Mouse (Mus musculus): ENCODE data around the gene Adamts16. TPM values are rescaled to one million over a fixed set of nuclear protein-coding genes. Genes with fewer than 3 reads are reported as not detected.

Gene Adamts16
- polyA plus RNA-seq, 1 experiment from 2014 or later = 1.7 TPM

DNA sequence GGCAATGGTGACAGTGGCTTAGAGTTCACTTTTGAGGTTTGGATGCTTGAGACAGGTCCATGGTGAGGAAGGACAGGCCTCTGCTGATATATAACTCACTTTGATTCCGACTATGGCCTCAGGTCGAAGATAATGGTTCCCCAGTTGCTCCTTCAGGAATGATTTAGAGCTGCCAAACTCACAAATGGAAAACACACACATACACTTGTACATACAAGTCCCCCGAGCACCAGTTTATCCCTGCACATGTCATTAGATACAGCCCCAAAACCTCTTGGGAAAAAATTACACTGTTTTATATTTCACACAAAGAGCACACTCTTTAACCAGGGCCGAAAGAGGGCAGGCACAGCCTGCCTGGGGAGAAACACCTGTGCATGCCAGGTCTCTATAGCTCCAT, 14.1 kb downstream of the Adamts16 start:
- H3K27me3 ChIP-seq (replicated peaks) = no peaks in the 10 kb centered on the region
- ATAC-seq = no peak
- H3K36me3 ChIP-seq = no peaks in the 10 kb centered on the region
- 74% methylated on average over 4 of the region's 4 CpGs for WGBS
- H3K4me1 ChIP-seq (replicated peaks) = no peaks in the 10 kb centered on the region
- H3K27ac ChIP-seq = no peak overlapping the region
- H3K4me2 ChIP-seq (replicated peaks) = no peak overlapping the region
- H3K9ac ChIP-seq = no peak overlapping the region
- no peak overlapping the region for H3K4me3 ChIP-seq (replicated peaks)
- H3K9me3 ChIP-seq = no peaks in the 10 kb centered on the region

GRCm38 (mm10) chr13:70825265-70825664, 16.3 kb downstream of the Adamts16 start:
- 30% methylated on average over 5 of the region's 5 CpGs for WGBS

DNA sequence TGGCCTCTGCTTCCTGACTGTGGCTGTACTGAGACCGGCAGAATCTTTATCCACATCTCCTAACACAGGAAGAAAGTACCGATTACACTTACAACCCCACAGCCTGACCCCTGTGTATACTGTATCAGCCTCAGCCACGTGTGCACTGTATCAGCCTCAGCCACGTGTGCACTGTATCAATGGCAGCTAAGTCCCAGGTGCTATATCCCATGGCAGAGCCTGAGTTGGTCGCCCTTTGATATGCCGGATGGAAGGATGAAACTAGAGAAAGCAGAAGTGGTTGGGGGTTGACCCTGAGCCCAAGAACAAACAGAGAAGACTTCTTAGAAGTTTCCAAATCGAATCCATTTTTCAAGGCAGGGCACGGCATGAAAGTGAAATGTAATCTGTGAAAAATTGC, 17.9 kb downstream of the Adamts16 start:
- 64% methylated on average over 8 of the region's 8 CpGs for WGBS
- Histone ChIP-seq H3K36me3 (no peaks in the 10 kb centered on the region), H3K9ac (no peak overlapping the region), H3K4me2 (replicated peaks) (no peak overlapping the region), H3K4me1 (replicated peaks) (no peaks in the 10 kb centered on the region), H3K27ac (no peak overlapping the region), H3K27me3 (replicated peaks) (no peaks in the 10 kb centered on the region), H3K4me3 (replicated peaks) (no peak overlapping the region), H3K9me3 (no peaks in the 10 kb centered on the region)
- no peak for ATAC-seq

More at GRCm38 (mm10) chr13:70825265-70825664, 16.3 kb downstream of the Adamts16 start:
- Histone ChIP-seq H3K4me3 (replicated peaks) (no peak overlapping the region), H3K9me3 (no peaks in the 10 kb centered on the region), H3K27me3 (replicated peaks) (no peaks in the 10 kb centered on the region), H3K4me2 (replicated peaks) (no peak overlapping the region), H3K4me1 (replicated peaks) (no peaks in the 10 kb centered on the region), H3K36me3 (no peaks in the 10 kb centered on the region), H3K9ac (no peak overlapping the region), H3K27ac (no peak overlapping the region)
- peak; percentile 69 for ATAC-seq

DNA sequence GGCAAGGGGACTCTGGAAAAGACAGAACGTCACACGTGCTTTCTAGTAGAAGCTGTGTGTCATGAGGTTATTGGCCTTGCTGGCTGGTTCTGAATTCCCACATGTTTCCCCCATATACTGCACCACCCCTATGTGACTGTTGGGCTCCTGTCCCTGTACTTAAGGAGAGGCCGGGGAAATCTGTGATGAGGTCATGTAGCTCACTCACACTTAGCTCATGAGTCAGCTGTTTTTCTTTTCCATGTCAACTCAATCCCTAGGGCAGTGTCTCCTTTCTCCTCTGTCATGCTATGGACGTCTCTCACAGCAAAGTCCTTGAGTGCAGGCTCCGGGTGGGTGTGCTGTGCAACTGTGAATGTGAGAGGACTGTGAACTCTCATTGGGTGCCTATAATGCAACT, 22.6 kb downstream of the Adamts16 start:
- WGBS = 76% methylated on average over 5 of the region's 5 CpGs
- Histone ChIP-seq H3K9me3 (no peaks in the 10 kb centered on the region), H3K4me2 (replicated peaks) (no peak overlapping the region), H3K27me3 (replicated peaks) (no peaks in the 10 kb centered on the region), H3K4me1 (replicated peaks) (no peaks in the 10 kb centered on the region), H3K4me3 (replicated peaks) (no peak overlapping the region), H3K9ac (no peak overlapping the region), H3K27ac (no peak overlapping the region), H3K36me3 (no peaks in the 10 kb centered on the region)
- no peak for ATAC-seq

DNA sequence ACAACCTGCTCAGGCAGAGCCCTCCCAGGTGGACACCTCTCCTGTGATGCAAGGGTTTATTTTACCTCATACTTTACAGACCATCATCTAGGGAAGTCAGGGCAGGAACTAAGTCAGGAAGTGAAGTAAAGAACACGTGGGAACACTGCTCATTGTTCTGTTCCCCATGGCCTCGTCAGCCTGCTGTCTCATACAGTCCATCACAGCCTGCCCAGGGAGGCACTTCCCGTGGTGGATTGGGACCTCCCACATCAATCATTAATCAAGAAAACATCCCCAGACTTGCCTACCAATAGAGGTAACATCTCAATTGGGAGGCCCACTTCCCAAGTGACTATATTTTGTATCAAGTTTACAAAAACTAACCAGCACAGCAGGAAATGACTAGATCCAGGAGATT, 27.2 kb downstream of the Adamts16 start:
- no peaks in the 10 kb centered on the region for H3K4me1 ChIP-seq (replicated peaks)
- H3K9ac ChIP-seq = no peak overlapping the region
- H3K4me3 ChIP-seq (replicated peaks) = no peak overlapping the region
- no peak for ATAC-seq
- H3K27me3 ChIP-seq (replicated peaks) = no peaks in the 10 kb centered on the region
- WGBS = 36% methylated on average over 3 of the region's 3 CpGs
- no peak overlapping the region for H3K27ac ChIP-seq
- no peaks in the 10 kb centered on the region for H3K36me3 ChIP-seq
- no peaks in the 10 kb centered on the region for H3K9me3 ChIP-seq
- H3K4me2 ChIP-seq (replicated peaks) = no peak overlapping the region

DNA sequence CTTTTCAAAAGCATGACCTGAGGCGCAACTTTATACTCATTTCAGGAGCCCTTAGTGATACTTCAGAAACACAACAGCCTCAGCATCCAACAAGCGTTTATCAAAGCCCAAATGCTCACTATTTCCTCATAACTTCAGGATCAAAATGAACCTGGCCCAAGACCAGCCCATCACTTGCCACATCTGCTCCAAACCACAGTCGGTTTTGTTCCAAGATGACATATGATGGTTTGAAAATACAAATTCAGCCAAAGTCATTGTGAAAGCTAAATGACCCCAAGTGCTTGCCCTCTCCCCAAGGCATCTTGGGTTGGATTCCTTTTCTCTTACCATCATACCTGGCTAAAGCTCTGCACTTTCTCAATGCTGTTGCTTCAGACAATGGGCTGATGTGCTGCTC, 36.1 kb downstream of the Adamts16 start:
- Histone ChIP-seq H3K9me3 (no peaks in the 10 kb centered on the region), H3K27me3 (replicated peaks) (no peaks in the 10 kb centered on the region), H3K9ac (no peak overlapping the region), H3K4me3 (replicated peaks) (no peak overlapping the region), H3K4me1 (replicated peaks) (no peaks in the 10 kb centered on the region), H3K36me3 (no peaks in the 10 kb centered on the region), H3K27ac (no peak overlapping the region), H3K4me2 (replicated peaks) (no peak overlapping the region)
- ATAC-seq = no peak
- WGBS = 89% methylated on average over 3 of the region's 3 CpGs

- no peak for ATAC-seq
- H3K36me3 ChIP-seq = no peaks in the 10 kb centered on the region
- H3K4me1 ChIP-seq (replicated peaks) = no peaks in the 10 kb centered on the region
- H3K27ac ChIP-seq = no peak overlapping the region
- 79% methylated on average over 1 of the region's 1 CpGs for WGBS
- H3K4me3 ChIP-seq (replicated peaks) = no peak overlapping the region
- no peak overlapping the region for H3K9ac ChIP-seq
- no peaks in the 10 kb centered on the region for H3K9me3 ChIP-seq
- H3K27me3 ChIP-seq (replicated peaks) = no peaks in the 10 kb centered on the region
- no peak overlapping the region for H3K4me2 ChIP-seq (replicated peaks)
These were observed 38.8 kb downstream of the Adamts16 start for GRCm38 (mm10) chr13:70802849-70803248.

DNA sequence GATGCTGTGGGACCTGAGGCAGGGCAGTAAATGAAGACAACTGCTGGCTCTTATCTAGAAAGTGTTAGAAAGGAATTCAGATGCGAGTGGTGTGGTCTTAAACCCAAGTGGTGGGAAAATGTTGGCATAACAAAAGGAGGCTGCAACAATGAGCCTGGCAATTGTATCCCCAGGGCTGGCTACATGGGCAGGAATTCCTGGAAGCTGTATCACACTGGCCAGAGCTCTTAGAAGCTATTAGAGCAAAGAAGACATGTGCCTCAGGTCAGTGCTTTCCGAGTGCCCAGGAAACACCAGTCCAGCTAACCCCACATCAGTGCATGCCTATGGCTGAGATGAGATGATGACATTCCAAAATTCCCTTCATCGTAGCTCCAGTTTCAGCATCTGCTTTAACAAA, 42.3 kb downstream of the Adamts16 start:
- H3K27me3 ChIP-seq (replicated peaks) = no peaks in the 10 kb centered on the region
- no peak overlapping the region for H3K9ac ChIP-seq
- WGBS = 78% methylated on average over 3 of the region's 3 CpGs
- no peak overlapping the region for H3K4me2 ChIP-seq (replicated peaks)
- H3K9me3 ChIP-seq = no peaks in the 10 kb centered on the region
- H3K4me1 ChIP-seq (replicated peaks) = 0 out of 2 replicates have a peak, but pooled peaks cover under 1% of the 10 kb centered on the region
- H3K4me3 ChIP-seq (replicated peaks) = no peak overlapping the region
- ATAC-seq = no peak
- H3K36me3 ChIP-seq = no peaks in the 10 kb centered on the region
- no peak overlapping the region for H3K27ac ChIP-seq

- Histone ChIP-seq H3K4me1 (replicated peaks) (0 out of 2 replicates have a peak, but pooled peaks cover 3% of the 10 kb centered on the region), H3K4me2 (replicated peaks) (no peak overlapping the region), H3K27me3 (replicated peaks) (no peaks in the 10 kb centered on the region), H3K36me3 (no peaks in the 10 kb centered on the region), H3K9me3 (no peaks in the 10 kb centered on the region), H3K4me3 (replicated peaks) (no peak overlapping the region), H3K9ac (no peak overlapping the region), H3K27ac (no peak overlapping the region)
- 79% methylated on average over 5 of the region's 5 CpGs for WGBS
- ATAC-seq = no peak
These were observed 43.2 kb downstream of the Adamts16 start for GRCm38 (mm10) chr13:70798396-70798795.

GRCm38 (mm10) chr13:70794074-70794572, 47.5 kb downstream of the Adamts16 start:
- H3K9me3 ChIP-seq = no peaks in the 10 kb centered on the region
- no peak overlapping the region for H3K4me3 ChIP-seq (replicated peaks)
- H3K27me3 ChIP-seq (replicated peaks) = no peaks in the 10 kb centered on the region
- H3K36me3 ChIP-seq = no peaks in the 10 kb centered on the region
- peak; percentile 62 for ATAC-seq
- no peak overlapping the region for H3K27ac ChIP-seq
- no peak overlapping the region for H3K4me2 ChIP-seq (replicated peaks)
- 33% methylated on average over 8 of the region's 8 CpGs for WGBS
- 0 out of 2 replicates have a peak, but pooled peaks cover 3% of the 10 kb centered on the region for H3K4me1 ChIP-seq (replicated peaks)
- H3K9ac ChIP-seq = no peak overlapping the region

DNA sequence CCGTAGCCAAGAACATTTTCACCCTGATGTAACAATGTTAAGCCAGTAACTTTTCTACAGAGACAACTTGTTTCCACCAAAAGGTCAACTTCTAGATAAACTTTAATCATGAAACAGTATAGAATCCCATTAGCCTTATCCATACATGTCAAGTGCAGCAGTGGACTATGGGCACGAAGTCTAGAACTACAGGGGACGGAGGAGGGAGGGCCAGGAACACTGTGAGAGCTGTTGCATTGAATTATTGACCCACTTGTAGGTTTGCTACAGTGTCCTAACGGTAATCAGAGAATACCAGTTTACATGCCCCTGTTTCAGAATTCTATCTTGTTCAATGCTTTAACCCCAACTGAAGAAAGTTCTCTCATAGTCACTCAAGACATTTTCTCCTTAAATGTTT, 48.0 kb downstream of the Adamts16 start:
- Histone ChIP-seq H3K4me3 (replicated peaks) (no peak overlapping the region), H3K27ac (no peak overlapping the region), H3K9me3 (no peaks in the 10 kb centered on the region), H3K4me2 (replicated peaks) (no peak overlapping the region), H3K4me1 (replicated peaks) (0 out of 2 replicates have a peak, but pooled peaks cover 3% of the 10 kb centered on the region), H3K36me3 (no peaks in the 10 kb centered on the region), H3K27me3 (replicated peaks) (no peaks in the 10 kb centered on the region), H3K9ac (no peak overlapping the region)
- no peak for ATAC-seq
- 64% methylated on average over 4 of the region's 4 CpGs for WGBS

- H3K4me2 ChIP-seq (replicated peaks) = no peak overlapping the region
- H3K27ac ChIP-seq = no peak overlapping the region
- H3K36me3 ChIP-seq = no peaks in the 10 kb centered on the region
- no peaks in the 10 kb centered on the region for H3K9me3 ChIP-seq
- H3K27me3 ChIP-seq (replicated peaks) = no peaks in the 10 kb centered on the region
- ATAC-seq = no peak
- H3K9ac ChIP-seq = no peak overlapping the region
- 93% methylated on average over 7 of the region's 7 CpGs for WGBS
- no peak overlapping the region for H3K4me3 ChIP-seq (replicated peaks)
- H3K4me1 ChIP-seq (replicated peaks) = 0 out of 2 replicates have a peak, but pooled peaks cover 3% of the 10 kb centered on the region
These were observed 48.7 kb downstream of the Adamts16 start for GRCm38 (mm10) chr13:70792950-70793349.

- 46% methylated on average over 1 of the region's 1 CpGs for WGBS
- ATAC-seq = no peak
These were observed 51.8 kb downstream of the Adamts16 start for GRCm38 (mm10) chr13:70789806-70790205.

More at GRCm38 (mm10) chr13:70789806-70790205, 51.8 kb downstream of the Adamts16 start:
- no peaks in the 10 kb centered on the region for H3K36me3 ChIP-seq
- no peak overlapping the region for H3K9ac ChIP-seq
- H3K27me3 ChIP-seq (replicated peaks) = no peaks in the 10 kb centered on the region
- H3K4me2 ChIP-seq (replicated peaks) = no peak overlapping the region
- H3K4me1 ChIP-seq (replicated peaks) = 0 out of 2 replicates have a peak, but pooled peaks cover 3% of the 10 kb centered on the region
- H3K4me3 ChIP-seq (replicated peaks) = no peak overlapping the region
- H3K27ac ChIP-seq = no peak overlapping the region
- H3K9me3 ChIP-seq = no peaks in the 10 kb centered on the region

Data from intestine, embryonic 15.5 days (tissue).